Mouse (Mus musculus): ENCODE measurements around the gene Pheta1. TPM values are rescaled to one million over a fixed set of nuclear protein-coding genes. Genes with fewer than 3 reads are reported as not detected.

The Pheta1 gene
- polyA plus RNA-seq, 1 experiment, result 6.7 TPM

DNA sequence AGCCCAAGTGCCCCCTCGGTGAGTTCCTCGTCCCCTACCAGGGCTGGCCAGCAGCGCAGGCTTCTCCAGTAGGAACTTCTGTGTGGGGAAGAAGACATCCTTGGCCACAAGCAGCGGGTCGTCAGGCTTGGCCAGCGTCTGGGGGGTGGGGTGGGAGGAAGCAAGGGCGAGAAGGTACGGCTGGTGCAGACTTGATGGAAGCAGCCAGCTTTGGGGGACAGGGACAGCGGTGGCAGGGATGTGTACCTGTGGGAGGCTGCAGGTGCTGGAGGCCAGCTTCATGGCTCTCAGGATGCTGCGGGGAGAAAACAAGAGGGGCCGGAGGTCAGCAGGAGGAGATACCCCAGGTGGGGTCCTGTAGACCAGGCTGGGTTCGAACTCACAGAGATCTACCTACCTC lies 26.3 kb downstream of the Pheta1 start:
- H3K27ac ChIP-seq (ENCODE audit: control insufficient read depth, insufficient read depth, low read depth, low read length, poor library complexity), result no peak overlapping the region
- H3K4me1 ChIP-seq (ENCODE audit: control insufficient read depth, insufficient read depth, low read length), result no peaks in the 10 kb centered on the region
- no peak for TF ChIP-seq POLR2A (IDR thresholded peaks at IDR 0.05; ENCODE audit: borderline replicate concordance, control insufficient read depth, low read depth, low read length)
- TF ChIP-seq CTCF (IDR thresholded peaks at IDR 0.05; ENCODE audit: control insufficient read depth, insufficient read depth, low read length), result no peak
- 80% methylated on average over 12 of the region's 12 CpGs for WGBS
- no peak overlapping the region for H3K4me3 ChIP-seq (replicated peaks; ENCODE audit: control insufficient read depth, low read depth, low read length)

DNA sequence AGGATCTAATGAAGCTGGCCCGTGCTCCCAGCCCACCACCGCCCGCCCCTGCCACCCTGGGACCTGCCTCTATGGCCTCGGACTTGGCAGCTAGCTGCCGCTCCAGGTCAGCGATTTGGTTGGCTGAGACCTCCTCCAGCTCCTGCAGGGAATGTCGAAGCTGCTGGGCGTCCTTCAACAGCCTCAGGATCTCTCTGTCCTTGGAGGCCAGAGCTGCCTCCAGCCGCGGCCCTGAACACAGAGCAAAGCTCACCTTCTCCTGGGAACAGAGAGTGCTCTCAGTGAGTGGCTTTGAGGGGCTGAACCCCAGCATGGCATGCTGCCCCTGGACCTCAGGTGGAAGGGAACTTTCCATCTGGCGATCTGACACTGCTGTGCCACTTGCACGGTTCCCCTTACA lies 28.1 kb downstream of the Pheta1 start:
- WGBS, result 81% methylated on average over 12 of the region's 12 CpGs
- Histone ChIP-seq H3K4me3 (replicated peaks; ENCODE audit: control insufficient read depth, low read depth, low read length) (no peak overlapping the region), H3K4me1 (ENCODE audit: control insufficient read depth, insufficient read depth, low read length) (no peaks in the 10 kb centered on the region), H3K27ac (ENCODE audit: control insufficient read depth, insufficient read depth, low read depth, low read length, poor library complexity) (no peak overlapping the region)
- TF ChIP-seq POLR2A (IDR thresholded peaks at IDR 0.05; ENCODE audit: borderline replicate concordance, control insufficient read depth, low read depth, low read length), result no peak
- no peak for TF ChIP-seq CTCF (IDR thresholded peaks at IDR 0.05; ENCODE audit: control insufficient read depth, insufficient read depth, low read length)

DNA sequence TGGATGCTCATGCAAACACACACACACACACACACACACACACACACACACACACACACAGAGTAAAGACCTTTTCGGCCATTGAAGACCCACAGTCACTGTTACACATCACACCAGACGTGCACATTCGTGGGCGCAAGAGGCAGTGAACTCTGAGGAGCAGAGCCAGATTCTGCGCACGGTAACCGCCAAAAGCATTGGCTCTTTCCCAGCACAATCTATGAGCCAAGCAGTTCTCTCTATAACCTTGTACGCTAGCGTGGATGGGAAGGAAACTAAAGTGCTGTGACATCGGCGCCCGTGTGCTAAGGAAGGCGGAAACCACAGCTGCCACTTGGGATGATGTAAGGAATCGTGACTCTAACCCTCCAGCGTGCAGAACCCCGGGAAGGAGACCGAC lies 29.9 kb downstream of the Pheta1 start:
- Histone ChIP-seq H3K27ac (ENCODE audit: control insufficient read depth, insufficient read depth, low read depth, low read length, poor library complexity) (no peak overlapping the region), H3K4me3 (replicated peaks; ENCODE audit: control insufficient read depth, low read depth, low read length) (no peak overlapping the region), H3K4me1 (ENCODE audit: control insufficient read depth, insufficient read depth, low read length) (no peaks in the 10 kb centered on the region)
- TF ChIP-seq POLR2A (IDR thresholded peaks at IDR 0.05; ENCODE audit: borderline replicate concordance, control insufficient read depth, low read depth, low read length) (no peak), CTCF (IDR thresholded peaks at IDR 0.05; ENCODE audit: control insufficient read depth, insufficient read depth, low read length) (no peak)
- WGBS, result 74% methylated on average over 17 of the region's 17 CpGs

DNA sequence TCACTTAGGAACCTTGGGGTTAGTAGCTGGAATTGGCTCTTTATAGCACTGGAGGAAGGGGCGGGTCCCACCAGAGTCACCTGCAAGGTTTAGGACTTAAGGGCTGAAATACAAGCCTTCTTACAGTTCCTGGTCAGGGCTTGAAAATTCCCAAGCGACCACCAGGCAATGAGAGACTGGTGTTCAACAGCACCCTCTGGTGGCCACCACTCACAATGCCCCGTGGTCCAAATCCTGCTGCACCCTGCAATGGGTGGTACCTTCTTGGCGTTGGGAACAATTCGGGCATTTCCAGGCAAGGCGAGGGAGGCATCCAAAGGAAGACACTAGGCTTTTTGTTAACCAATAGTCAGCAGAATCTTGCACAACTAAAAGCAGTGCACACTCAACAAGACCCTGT lies 30.4 kb downstream of the Pheta1 start:
- no peaks in the 10 kb centered on the region for H3K4me1 ChIP-seq (ENCODE audit: control insufficient read depth, insufficient read depth, low read length)
- no peak overlapping the region for H3K27ac ChIP-seq (ENCODE audit: control insufficient read depth, insufficient read depth, low read depth, low read length, poor library complexity)
- TF ChIP-seq POLR2A (IDR thresholded peaks at IDR 0.05; ENCODE audit: borderline replicate concordance, control insufficient read depth, low read depth, low read length) (no peak), CTCF (IDR thresholded peaks at IDR 0.05; ENCODE audit: control insufficient read depth, insufficient read depth, low read length) (peak; percentile 86)
- 48% methylated on average over 6 of the region's 6 CpGs for WGBS
- no peak overlapping the region for H3K4me3 ChIP-seq (replicated peaks; ENCODE audit: control insufficient read depth, low read depth, low read length)

DNA sequence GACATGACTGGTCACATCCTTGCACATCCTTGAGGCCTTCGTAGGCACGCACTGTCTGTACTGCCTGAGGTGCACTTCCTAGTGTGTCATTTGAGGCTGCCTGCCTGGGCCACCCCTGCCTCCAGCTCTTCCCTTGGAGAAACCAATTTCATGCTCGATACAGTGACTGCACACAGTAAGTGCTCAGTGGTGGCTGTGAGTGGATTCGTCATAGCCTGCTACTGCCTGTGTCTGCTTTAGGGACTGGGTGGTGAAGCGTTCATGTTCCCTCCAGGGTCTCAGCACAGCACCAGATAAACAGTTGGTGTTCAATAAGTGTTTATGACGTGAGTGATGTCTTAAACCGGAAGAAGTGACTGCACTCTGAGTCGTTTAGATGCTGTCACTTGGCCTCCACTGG lies 34.6 kb downstream of the Pheta1 start:
- Histone ChIP-seq H3K27ac (ENCODE audit: control insufficient read depth, insufficient read depth, low read depth, low read length, poor library complexity) (no peak overlapping the region), H3K4me3 (replicated peaks; ENCODE audit: control insufficient read depth, low read depth, low read length) (no peak overlapping the region), H3K4me1 (ENCODE audit: control insufficient read depth, insufficient read depth, low read length) (no peaks in the 10 kb centered on the region)
- 80% methylated on average over 8 of the region's 8 CpGs for WGBS
- TF ChIP-seq CTCF (IDR thresholded peaks at IDR 0.05; ENCODE audit: control insufficient read depth, insufficient read depth, low read length) (no peak), POLR2A (IDR thresholded peaks at IDR 0.05; ENCODE audit: borderline replicate concordance, control insufficient read depth, low read depth, low read length) (no peak)

DNA sequence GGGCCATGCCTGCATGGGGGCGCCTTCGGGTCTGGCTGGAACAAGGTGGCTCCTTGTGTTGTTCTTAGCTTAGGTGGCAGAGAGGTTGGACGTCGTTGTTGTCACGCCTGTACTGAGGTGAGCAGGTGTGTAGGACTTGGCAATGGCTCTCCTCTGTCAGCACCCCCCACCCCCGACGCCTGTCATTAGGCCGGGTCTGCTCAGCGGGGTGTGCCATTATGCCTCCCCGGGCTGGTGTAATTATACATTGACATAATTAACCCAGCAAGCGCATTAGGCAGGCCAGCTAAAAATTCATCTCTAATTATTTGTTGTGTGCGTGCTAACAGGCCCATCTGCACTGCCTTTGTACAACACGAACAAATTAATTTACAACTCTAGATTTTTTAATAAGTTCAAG lies 40.6 kb downstream of the Pheta1 start:
- no peaks in the 10 kb centered on the region for H3K4me1 ChIP-seq (ENCODE audit: control insufficient read depth, insufficient read depth, low read length)
- H3K4me3 ChIP-seq (replicated peaks; ENCODE audit: control insufficient read depth, low read depth, low read length), result no peak overlapping the region
- WGBS, result 82% methylated on average over 13 of the region's 13 CpGs
- no peak overlapping the region for H3K27ac ChIP-seq (ENCODE audit: control insufficient read depth, insufficient read depth, low read depth, low read length, poor library complexity)
- TF ChIP-seq CTCF (IDR thresholded peaks at IDR 0.05; ENCODE audit: control insufficient read depth, insufficient read depth, low read length) (no peak), POLR2A (IDR thresholded peaks at IDR 0.05; ENCODE audit: borderline replicate concordance, control insufficient read depth, low read depth, low read length) (no peak)

DNA sequence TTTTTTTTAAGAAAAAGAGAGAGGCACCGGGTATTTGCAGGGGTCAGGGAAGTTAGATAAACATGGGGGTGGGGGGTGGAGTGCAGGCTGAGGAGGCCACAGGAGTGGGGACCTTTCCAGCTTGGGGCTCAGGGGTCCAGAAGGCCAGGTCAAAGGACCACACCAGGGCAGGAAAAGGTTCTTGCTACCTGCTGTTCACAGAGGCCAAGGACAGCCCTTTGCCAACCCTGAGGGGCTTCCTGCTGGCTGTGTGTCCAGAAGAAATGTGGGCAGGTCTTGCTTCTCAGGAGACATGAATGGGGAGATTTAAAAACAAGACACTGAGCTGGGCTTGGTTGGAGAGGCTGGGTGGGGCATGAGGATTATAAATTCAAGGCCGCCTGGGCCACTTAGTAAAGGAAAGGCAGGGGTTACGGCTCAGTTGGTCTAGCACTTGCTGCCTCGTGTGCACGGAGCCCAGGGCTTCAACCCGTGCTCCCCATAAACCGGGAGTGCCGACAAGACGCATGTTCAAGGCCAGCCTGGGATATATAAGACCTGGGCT lies 41.1 kb downstream of the Pheta1 start:
- Histone ChIP-seq H3K4me3 (replicated peaks; ENCODE audit: control insufficient read depth, low read depth, low read length) (no peak overlapping the region), H3K4me1 (ENCODE audit: control insufficient read depth, insufficient read depth, low read length) (no peaks in the 10 kb centered on the region), H3K27ac (ENCODE audit: control insufficient read depth, insufficient read depth, low read depth, low read length, poor library complexity) (no peak overlapping the region)
- TF ChIP-seq POLR2A (IDR thresholded peaks at IDR 0.05; ENCODE audit: borderline replicate concordance, control insufficient read depth, low read depth, low read length), result no peak
- TF ChIP-seq CTCF (IDR thresholded peaks at IDR 0.05; ENCODE audit: control insufficient read depth, insufficient read depth, low read length), result no peak
- WGBS, result 67% methylated on average over 9 of the region's 9 CpGs

DNA sequence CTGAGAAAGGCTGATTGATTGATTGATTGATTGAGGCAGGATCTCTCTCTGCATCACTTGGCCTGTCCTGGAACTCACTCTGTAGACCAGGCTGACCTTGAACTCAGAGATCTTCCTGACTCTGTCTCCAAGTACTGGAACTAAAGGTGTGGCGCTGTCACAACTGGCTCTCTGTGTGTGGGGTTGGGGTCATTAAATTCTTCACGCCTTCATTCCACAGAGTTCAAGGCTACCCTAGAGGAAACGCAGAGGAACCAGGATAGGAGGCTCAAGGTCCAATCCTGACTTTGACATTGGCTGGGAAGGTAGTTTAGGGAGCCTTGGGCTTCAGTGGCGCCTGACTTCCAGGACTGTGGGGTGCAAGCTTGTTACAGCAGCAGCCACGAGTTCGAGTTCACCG lies 42.1 kb downstream of the Pheta1 start:
- Histone ChIP-seq H3K4me1 (ENCODE audit: control insufficient read depth, insufficient read depth, low read length) (no peaks in the 10 kb centered on the region), H3K4me3 (replicated peaks; ENCODE audit: control insufficient read depth, low read depth, low read length) (no peak overlapping the region), H3K27ac (ENCODE audit: control insufficient read depth, insufficient read depth, low read depth, low read length, poor library complexity) (no peak overlapping the region)
- 81% methylated on average over 7 of the region's 7 CpGs for WGBS
- TF ChIP-seq POLR2A (IDR thresholded peaks at IDR 0.05; ENCODE audit: borderline replicate concordance, control insufficient read depth, low read depth, low read length), result no peak
- TF ChIP-seq CTCF (IDR thresholded peaks at IDR 0.05; ENCODE audit: control insufficient read depth, insufficient read depth, low read length), result no peak

DNA sequence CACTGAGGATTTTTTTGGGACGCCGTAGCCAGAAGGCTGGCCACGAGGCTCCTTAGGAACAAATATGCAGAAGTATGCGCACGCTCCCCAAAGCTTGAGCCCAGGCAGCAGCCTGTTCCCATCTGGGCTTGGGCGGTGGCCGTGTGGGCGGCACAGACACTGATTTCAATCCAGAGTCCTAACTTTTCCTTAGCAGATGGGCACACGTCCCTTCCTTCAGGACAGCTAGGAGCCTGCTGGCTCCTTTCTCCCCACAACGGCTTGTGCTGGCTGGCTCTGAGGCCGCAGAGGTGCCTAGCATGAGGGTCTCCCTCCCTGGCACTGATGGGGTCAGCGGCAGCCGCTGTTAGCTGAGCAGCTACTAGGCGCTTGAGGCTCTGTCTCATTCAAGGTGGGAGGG lies 43.5 kb downstream of the Pheta1 start:
- Histone ChIP-seq H3K27ac (ENCODE audit: control insufficient read depth, insufficient read depth, low read depth, low read length, poor library complexity) (no peak overlapping the region), H3K4me1 (ENCODE audit: control insufficient read depth, insufficient read depth, low read length) (no peaks in the 10 kb centered on the region), H3K4me3 (replicated peaks; ENCODE audit: control insufficient read depth, low read depth, low read length) (no peak overlapping the region)
- 79% methylated on average over 14 of the region's 14 CpGs for WGBS
- no peak for TF ChIP-seq POLR2A (IDR thresholded peaks at IDR 0.05; ENCODE audit: borderline replicate concordance, control insufficient read depth, low read depth, low read length)
- no peak for TF ChIP-seq CTCF (IDR thresholded peaks at IDR 0.05; ENCODE audit: control insufficient read depth, insufficient read depth, low read length)

Data from bone marrow, adult 2 months (tissue).